Mouse (Mus musculus) bone marrow macrophage, adult 2 months (primary cell): ENCODE measurements around the gene Aip.

Experiments used
- CTCF ChIP-seq: IDR thresholded peaks from 2 replicates; pipeline ENCODE4 v1.5.1; 2012; ENCODE audit warnings: low read depth, mild to moderate bottlenecking, low read length, moderate library complexity
- POLR2A ChIP-seq: IDR thresholded peaks from 2 replicates; pipeline ENCODE4 v1.6.1; 2012; ENCODE audit warnings: mild to moderate bottlenecking, low read depth, low read length, borderline replicate concordance

DNA sequence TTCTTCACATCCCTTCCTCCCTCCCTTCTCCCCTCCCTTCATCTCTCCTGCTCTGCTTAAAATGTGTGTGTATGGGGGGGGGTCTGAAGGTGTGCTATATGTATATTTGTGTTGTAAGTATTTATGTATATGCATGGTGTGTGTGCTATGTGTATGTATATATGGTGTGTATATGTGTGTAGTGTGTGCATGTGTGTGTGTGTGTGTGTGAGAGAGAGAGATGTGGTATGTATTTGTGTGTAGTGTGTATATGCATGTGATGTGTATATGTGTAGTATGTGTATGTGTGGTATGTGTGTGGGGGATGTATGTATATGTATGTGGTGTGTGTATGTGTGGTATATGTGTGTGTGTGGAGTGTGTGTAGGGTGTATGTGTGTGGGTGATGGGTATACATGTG, 58.8 kb downstream of the Aip start:
- TF ChIP-seq POLR2A (no peak), CTCF (no peak)
